Mouse (Mus musculus): ENCODE data around the gene Lyz2.

DNA sequence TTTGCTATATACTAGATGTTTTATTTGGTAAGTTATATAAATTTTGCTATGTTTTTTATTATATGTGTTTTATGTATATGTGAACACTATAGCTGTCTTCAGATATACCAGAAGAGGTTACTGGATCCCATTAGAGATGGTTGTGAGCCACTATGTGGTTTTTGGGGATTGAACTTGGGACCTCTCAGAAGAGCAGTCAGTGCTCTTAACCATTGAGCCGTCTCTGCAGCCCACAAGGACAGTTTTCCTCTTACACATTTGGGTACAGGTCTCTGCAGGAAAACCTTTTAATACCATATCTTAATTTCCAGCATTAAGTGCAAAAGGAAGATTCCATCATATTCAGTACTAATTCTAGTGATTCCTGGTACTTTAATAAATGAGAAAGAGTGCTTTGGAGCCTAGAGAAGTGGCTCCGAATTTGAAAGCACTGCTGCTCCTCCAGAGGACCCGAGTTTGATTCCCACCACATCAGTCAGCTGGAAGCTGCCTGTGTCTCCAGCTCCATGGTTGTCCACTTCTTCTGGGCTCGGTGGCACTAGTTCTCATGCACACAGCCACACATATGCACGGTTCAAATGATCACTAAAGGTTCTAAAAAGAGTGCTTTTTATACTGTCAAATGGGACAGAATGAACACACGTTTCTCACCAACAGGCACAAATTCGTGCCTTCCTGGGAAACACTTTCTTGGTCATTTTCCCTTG, 1.9 kb upstream of the Lyz2 start:
- TF ChIP-seq CTCF (conservative IDR thresholded peaks at IDR 0.05; ENCODE audit: low read length): no peak
- no peak for TF ChIP-seq NANOG (IDR thresholded peaks at IDR 0.05; ENCODE audit: borderline replicate concordance, low read length)
- no peak for TF ChIP-seq POU5F1 (IDR thresholded peaks at IDR 0.05; ENCODE audit: borderline replicate concordance, low read length)

Data from E14TG2a.4 (cell line).